ENCODE assay signal across 7 mouse cellular contexts in the genomic region with DNA sequence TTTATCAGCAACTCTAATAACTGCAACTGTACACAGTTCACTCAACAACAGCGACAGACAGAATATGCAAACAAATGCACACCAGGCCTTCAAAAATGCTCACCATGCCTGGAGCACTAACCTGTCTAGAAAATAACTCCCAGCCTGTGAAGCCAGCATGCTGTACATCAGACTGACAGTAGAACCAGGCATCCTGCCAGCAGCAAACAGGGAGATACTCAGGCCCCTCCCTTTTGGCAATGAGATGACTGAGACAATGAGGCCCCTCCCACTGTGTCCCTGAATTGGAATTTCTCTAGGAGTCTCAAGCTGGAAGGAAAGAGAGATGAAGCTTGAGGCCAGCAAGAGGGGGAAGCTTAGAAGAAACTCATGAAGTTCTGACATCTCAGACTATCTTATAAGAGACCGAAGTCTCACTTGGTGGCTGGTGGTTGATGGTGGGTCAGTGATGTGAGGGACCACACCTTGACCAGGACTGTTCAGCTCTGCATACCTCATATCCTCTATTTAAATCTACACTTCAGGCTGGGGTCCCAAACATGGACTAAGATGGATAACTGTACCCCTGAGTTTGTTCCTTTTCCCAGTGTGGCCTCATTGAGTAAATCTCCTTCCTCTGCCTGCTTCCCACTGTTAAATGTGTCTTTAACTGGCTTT.
DNase-seq lines count a peak whose midpoint lies in the region; ATAC-seq and TF ChIP-seq lines count a peak whose summit lies in the region.

No protein-coding gene starts in this region.

- H3K27me3 ChIP-seq in liver, adult 2 months (ENCODE audit: control insufficient read depth, insufficient read depth, low read length) = no peaks in the 10 kb centered on the region; the same call in 1 of the 2 replicates
- no peaks in the 10 kb centered on the region for H3K27me3 ChIP-seq in liver, embryonic 11.5 days (replicated peaks; ENCODE audit: control insufficient read depth, insufficient read depth, low read length)
- H3K27me3 ChIP-seq in thymus, adult 2 months (ENCODE audit: control insufficient read depth, insufficient read depth, low read length) = no peaks in the 10 kb centered on the region

- no peak for TF ChIP-seq POLR2A in liver, adult 2 months (IDR thresholded peaks at IDR 0.05; ENCODE audit: extremely low read depth, insufficient read depth, low read length)
- TF ChIP-seq POLR2A in thymus, adult 2 months (IDR thresholded peaks at IDR 0.05; ENCODE audit: control insufficient read depth, extremely low read depth, insufficient read depth, low read length, poor library complexity) = no peak

- no peak overlapping the region for H3K27ac ChIP-seq in liver, adult 2 months (replicated peaks; ENCODE audit: insufficient read depth, low read depth, low read length)
- no peak overlapping the region for H3K27ac ChIP-seq in liver, embryonic 11.5 days (ENCODE audit: low read depth, low read length)
- H3K27ac ChIP-seq in thymus, adult 2 months (ENCODE audit: control insufficient read depth, insufficient read depth, low read length) = no peak overlapping the region

- no peak for ATAC-seq in liver, embryonic 11.5 days (replicated peaks; ENCODE audit: low FRiP score)

- no peak overlapping the region for H3K4me3 ChIP-seq in liver, adult 2 months (ENCODE audit: insufficient read depth, low read depth, low read length)
- no peak overlapping the region for H3K4me3 ChIP-seq in liver, embryonic 11.5 days (ENCODE audit: low read depth, low read length)
- H3K4me3 ChIP-seq in thymus, adult 2 months (ENCODE audit: control insufficient read depth, insufficient read depth, low read length) = no peak overlapping the region

- no peaks in the 10 kb centered on the region for H3K4me1 ChIP-seq in liver, adult 2 months (ENCODE audit: control insufficient read depth, insufficient read depth, low read length)
- no peaks in the 10 kb centered on the region for H3K4me1 ChIP-seq in liver, embryonic 11.5 days (replicated peaks; ENCODE audit: control insufficient read depth, insufficient read depth, low read length)
- no peaks in the 10 kb centered on the region for H3K4me1 ChIP-seq in thymus, adult 2 months (replicated peaks; ENCODE audit: control insufficient read depth, insufficient read depth, low read length)

- H3K4me2 ChIP-seq in liver, embryonic 11.5 days = no peak overlapping the region

- no peaks in the 10 kb centered on the region for H3K36me3 ChIP-seq in liver, adult 2 months (ENCODE audit: control insufficient read depth, insufficient read depth, low read length)
- H3K36me3 ChIP-seq in liver, embryonic 11.5 days (ENCODE audit: control insufficient read depth, insufficient read depth, low read length) = no peaks in the 10 kb centered on the region
- no peaks in the 10 kb centered on the region for H3K36me3 ChIP-seq in thymus, adult 2 months (ENCODE audit: control insufficient read depth, insufficient read depth, low read length)

- H3K9me3 ChIP-seq in liver, embryonic 11.5 days (ENCODE audit: control insufficient read depth, low read length) = no peaks in the 10 kb centered on the region

- H3K9ac ChIP-seq in liver, adult 2 months (ENCODE audit: low read depth, low read length) = no peak overlapping the region
- no peak overlapping the region for H3K9ac ChIP-seq in liver, embryonic 11.5 days (ENCODE audit: low read depth, low read length)

- WGBS in liver, adult 2 months = 74% methylated on average over 2 of the region's 2 CpGs
- 84% methylated on average over 2 of the region's 2 CpGs for WGBS in liver, embryonic 11.5 days
- WGBS in thymus, adult 2 months = 96% methylated on average over 2 of the region's 2 CpGs

- DNase-seq in liver, adult 2 months (ENCODE audit: extremely low read depth, low read depth, low spot score) = peak; percentile 15
- no peak for DNase-seq in liver, embryonic 11.5 days (ENCODE audit: low spot score)
- peak; percentile 70 for DNase-seq in brain, adult 2 months (ENCODE audit: low read depth, low spot score)
- peak; percentile 55 to 59 for DNase-seq in heart, adult 9 months (ENCODE audit: low spot score in 2 of 2)
- DNase-seq in kidney, postnatal 14 days = peak; percentile 85
- DNase-seq in retina, postnatal 7 days (ENCODE audit: low read depth, low spot score) = peak; percentile 3
- DNase-seq in thymus, adult 2 months = no peak

- no peak for TF ChIP-seq CTCF in liver, adult 2 months (IDR thresholded peaks at IDR 0.05; ENCODE audit: low read depth, low read length)
- no peak for TF ChIP-seq CTCF in thymus, adult 2 months (IDR thresholded peaks at IDR 0.05; ENCODE audit: borderline replicate concordance, control insufficient read depth, extremely low read depth, insufficient read depth, low read length, poor library complexity)

- H3K79me2 ChIP-seq in liver, adult 2 months (ENCODE audit: control insufficient read depth, insufficient read depth, low read length) = no peaks in the 10 kb centered on the region

Comparison
In these comparisons a context has a peak if more than half of its experiments do, and no peak if none do; other contexts are left out.
1. DNase-seq: peak in liver, adult 2 months (single experiment), brain, adult 2 months (single experiment), heart, adult 9 months (2 of 2), kidney, postnatal 14 days (single experiment) and retina, postnatal 7 days (single experiment); none in liver, embryonic 11.5 days (single experiment) and thymus, adult 2 months (single experiment).